Mouse (Mus musculus) myocyte (in vitro differentiated cells): ENCODE measurements around the gene Atrnl1.

ENCODE experiments used
- CEBPB ChIP-seq: IDR thresholded peaks from 2 replicates; pipeline ENCODE4 v1.6.1; 2011; ENCODE audit warnings: mild to moderate bottlenecking, moderate library complexity; ENCODE audit not compliant: poor library complexity, insufficient read depth, severe bottlenecking
- E2F4 ChIP-seq: IDR thresholded peaks from one replicate; pipeline ENCODE4 v1.6.1; 2011; ENCODE audit warnings: mild to moderate bottlenecking, control low read depth, moderate library complexity; ENCODE audit not compliant: insufficient read depth
- MAX ChIP-seq: IDR thresholded peaks from one replicate; pipeline ENCODE4 v1.6.1; 2011; ENCODE audit warnings: low read depth, mild to moderate bottlenecking, control low read depth
- MYOD1 ChIP-seq, 3 experiments: IDR thresholded peaks; one replicate each; pipeline ENCODE4 v1.6.1; 2011; ENCODE audit warnings: control low read depth in 2 of 3, low read depth in 2 of 3, mild to moderate bottlenecking in 2 of 3, moderate library complexity in 1 of 3; ENCODE audit not compliant: insufficient read length in 2 of 3, control insufficient read depth in 1 of 3
- MYOG ChIP-seq, 3 experiments: IDR thresholded peaks; one replicate each; pipeline ENCODE4 v1.6.1; 2011; ENCODE audit warnings: control low read depth in 2 of 3, low read depth in 2 of 3, mild to moderate bottlenecking in 2 of 3; ENCODE audit not compliant: insufficient read length in 2 of 3, control insufficient read depth in 1 of 3, insufficient read depth in 1 of 3
- POLR2A ChIP-seq: IDR thresholded peaks from one replicate; pipeline ENCODE4 v1.6.1; 2011; ENCODE audit warnings: low read depth, mild to moderate bottlenecking, control low read depth, moderate library complexity; ENCODE audit not compliant: insufficient read length
- POLR2AphosphoS2 ChIP-seq: IDR thresholded peaks from one replicate; pipeline ENCODE4 v1.6.1; 2011; ENCODE audit warnings: low read depth, control low read depth; ENCODE audit not compliant: insufficient read length
- TCF12 ChIP-seq: IDR thresholded peaks from one replicate; pipeline ENCODE4 v1.6.1; 2011; ENCODE audit warnings: mild to moderate bottlenecking, control low read depth; ENCODE audit not compliant: poor library complexity, insufficient read depth, severe bottlenecking
- USF1 ChIP-seq: IDR thresholded peaks from one replicate; pipeline ENCODE4 v1.6.1; 2011; ENCODE audit warnings: low read depth, mild to moderate bottlenecking, control low read depth, moderate library complexity

DNA sequence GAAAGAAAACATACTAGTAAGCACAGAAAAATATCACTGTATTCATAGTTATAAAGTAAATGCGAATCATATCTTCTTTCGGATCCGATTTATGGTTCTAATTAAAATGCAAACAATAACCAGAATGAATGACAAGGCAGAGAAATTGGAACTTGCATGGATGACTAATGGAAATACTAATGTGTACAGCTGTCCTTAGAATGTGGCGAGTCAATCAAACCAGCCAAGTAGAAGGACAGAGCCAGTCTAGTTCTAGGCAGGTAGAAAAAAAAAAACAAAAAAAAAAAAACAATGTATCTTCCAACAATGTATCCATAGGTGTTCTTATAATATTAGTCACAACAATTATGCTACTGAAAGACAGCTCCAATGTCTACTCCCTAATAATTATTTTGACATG lies 116.2 kb downstream of the Atrnl1 start:
- no peak for TF ChIP-seq POLR2A
- TF ChIP-seq E2F4 = no peak
- no peak for TF ChIP-seq MYOG (IDR thresholded peaks at IDR 0.05; ENCODE audit: control insufficient read depth in 1 of 3, insufficient read depth in 1 of 3, insufficient read length in 2 of 3, low read depth in 2 of 3)
- TF ChIP-seq TCF12 = no peak
- no peak for TF ChIP-seq CEBPB
- no peak for TF ChIP-seq POLR2AphosphoS2
- TF ChIP-seq MYOD1 (IDR thresholded peaks at IDR 0.05; ENCODE audit: control insufficient read depth in 1 of 3, insufficient read length in 2 of 3, low read depth in 2 of 3) = peak; percentile 49 to 65 (median 55)
- TF ChIP-seq USF1 = no peak
- TF ChIP-seq MAX = no peak
